Mouse (Mus musculus) brain, embryonic 14.5 days (tissue): Measurements from ENCODE around the gene Cyp26b1.

Experiments used
- CTCF ChIP-seq: fragments of 200-500 bp; IDR thresholded peaks from 2 replicates; pipeline ENCODE4 v1.5.1; 2012; ENCODE audit warnings: inconsistent platforms, mild to moderate bottlenecking, moderate library complexity, borderline replicate concordance; ENCODE audit not compliant: insufficient read depth, insufficient read length; ENCODE audit errors: extremely low read depth
- POLR2A ChIP-seq: fragments of 200-500 bp; IDR thresholded peaks from 2 replicates; pipeline ENCODE4 v1.6.1; 2012; ENCODE audit warnings: mild to moderate bottlenecking, inconsistent platforms, borderline replicate concordance; ENCODE audit not compliant: poor library complexity, insufficient read depth, insufficient read length, severe bottlenecking; ENCODE audit errors: extremely low read depth

GRCm38 (mm10) chr6:84567696-84568095, 26.0 kb downstream of the Cyp26b1 start:
- TF ChIP-seq CTCF (no peak), POLR2A (no peak)
